Mouse (Mus musculus) kidney, adult 11 months (tissue): ENCODE results near the gene Adh4.
"Not testable (repeated sequence)": the region's sequence is repeated elsewhere in the genome, so short reads cannot be mapped to it uniquely, and the experiment has no call there.

Experiments
- DNase-seq: peaks from one replicate; pipeline ENCODE4 v3.0.0; 2022

The Adh4 gene

GRCm38 (mm10) chr3:138415121-138415690, at the start of gene Adh4:
Adh4 (plus strand) TSS chr3:138415466.
- no peak for DNase-seq

- no peak for DNase-seq
Measured at GRCm38 (mm10) chr3:138366181-138366580, 49.1 kb upstream of the Adh4 start.

GRCm38 (mm10) chr3:138369546-138369945, 45.7 kb upstream of the Adh4 start:
- no peak for DNase-seq

GRCm38 (mm10) chr3:138370289-138370688, 45.0 kb upstream of the Adh4 start:
- not testable (repeated sequence) for DNase-seq

GRCm38 (mm10) chr3:138373920-138374319, 41.3 kb upstream of the Adh4 start:
- no peak for DNase-seq

- DNase-seq = no peak
Measured at GRCm38 (mm10) chr3:138375148-138375547, 40.1 kb upstream of the Adh4 start.

GRCm38 (mm10) chr3:138381133-138381532, 34.1 kb upstream of the Adh4 start:
- DNase-seq = no peak

GRCm38 (mm10) chr3:138387155-138387554, 28.1 kb upstream of the Adh4 start:
- no peak for DNase-seq

GRCm38 (mm10) chr3:138404872-138405271, 10.4 kb upstream of the Adh4 start:
- no peak for DNase-seq

GRCm38 (mm10) chr3:138405341-138405740, 9.9 kb upstream of the Adh4 start:
- DNase-seq = no peak

- no peak for DNase-seq
Measured at GRCm38 (mm10) chr3:138405840-138406239, 9.4 kb upstream of the Adh4 start.

GRCm38 (mm10) chr3:138407920-138408319, 7.3 kb upstream of the Adh4 start:
- DNase-seq = peak; percentile 17

- no peak for DNase-seq
Measured at GRCm38 (mm10) chr3:138409585-138409984, 5.7 kb upstream of the Adh4 start.

- no peak for DNase-seq
Measured at GRCm38 (mm10) chr3:138410211-138410610, 5.1 kb upstream of the Adh4 start.

- DNase-seq = no peak
Measured at GRCm38 (mm10) chr3:138419369-138419768, 4.1 kb downstream of the Adh4 start.

GRCm38 (mm10) chr3:138420385-138420784, 5.1 kb downstream of the Adh4 start:
- DNase-seq = no peak

- DNase-seq = no peak
Measured at GRCm38 (mm10) chr3:138423664-138424063, 8.4 kb downstream of the Adh4 start.

GRCm38 (mm10) chr3:138424247-138424646, 9.0 kb downstream of the Adh4 start:
- no peak for DNase-seq

GRCm38 (mm10) chr3:138430360-138430976, 15.2 kb downstream of the Adh4 start:
- DNase-seq = no peak

GRCm38 (mm10) chr3:138431835-138432234, 16.6 kb downstream of the Adh4 start:
- DNase-seq = no peak

GRCm38 (mm10) chr3:138438716-138439115, 23.4 kb downstream of the Adh4 start:
- no peak for DNase-seq

- DNase-seq = no peak
Measured at GRCm38 (mm10) chr3:138442203-138442602, 26.9 kb downstream of the Adh4 start.

GRCm38 (mm10) chr3:138442612-138443464, 27.6 kb downstream of the Adh4 start, which contains the start of gene Adh5:
Adh5 (plus strand) TSS chr3:138443093.
- DNase-seq = peak; percentile 88

- DNase-seq = no peak
Measured at GRCm38 (mm10) chr3:138443465-138443771, 28.2 kb downstream of the Adh4 start.
